18 mouse cellular contexts compared by ENCODE assay signal in genomic region chr3:79415929-79416328, GRCm38 (mm10).
DNase-seq lines count a peak whose midpoint lies in the region; ATAC-seq and TF ChIP-seq lines count a peak whose summit lies in the region.
"Had no signal": no experiment of that assay in that cellular context is flagged by ENCODE, and none has a peak within 500 bp of the region (broad histone marks: within the 10 kb centered on the region; RNA-seq: fewer than 3 reads in every experiment).

No protein-coding gene starts in this region.

- H3K4me2 ChIP-seq in forebrain, embryonic 16.5 days (ENCODE audit: low read length): no peak overlapping the region
- no peak overlapping the region for H3K4me2 ChIP-seq in forebrain, embryonic 12.5 days
- H3K4me2 ChIP-seq in liver, embryonic 16.5 days (ENCODE audit: low read depth, low read length): no peak overlapping the region
- H3K4me2 ChIP-seq in liver, embryonic 12.5 days: no peak overlapping the region
- no peak overlapping the region for H3K4me2 ChIP-seq in midbrain, embryonic 13.5 days (replicated peaks)
- H3K4me2 ChIP-seq in midbrain, postnatal 0 days (ENCODE audit: low read depth, low read length, poor library complexity, severe bottlenecking): no peak overlapping the region
- H3K4me2 ChIP-seq: embryonic facial prominence, embryonic 13.5 days; hindbrain, embryonic 14.5 days had no signal

- no peaks in the 10 kb centered on the region for H3K9me3 ChIP-seq in forebrain, embryonic 16.5 days (ENCODE audit: control insufficient read depth, low read length)
- no peaks in the 10 kb centered on the region for H3K9me3 ChIP-seq in forebrain, embryonic 12.5 days
- H3K9me3 ChIP-seq in liver, embryonic 16.5 days (replicated peaks; ENCODE audit: control insufficient read depth, low read length): no peaks in the 10 kb centered on the region
- H3K9me3 ChIP-seq in liver, embryonic 12.5 days (replicated peaks): no peaks in the 10 kb centered on the region
- no peaks in the 10 kb centered on the region for H3K9me3 ChIP-seq in midbrain, embryonic 13.5 days
- no peaks in the 10 kb centered on the region for H3K9me3 ChIP-seq in midbrain, postnatal 0 days (ENCODE audit: low read length)
- H3K9me3 ChIP-seq: embryonic facial prominence, embryonic 13.5 days; heart, embryonic 10.5 days had no signal

- no peak for TF ChIP-seq CTCF in midbrain, postnatal 0 days (IDR thresholded peaks at IDR 0.05)

- no peak for ATAC-seq in forebrain, embryonic 16.5 days
- no peak for ATAC-seq in forebrain, embryonic 12.5 days (ENCODE audit: low FRiP score)
- peak; percentile 37; the same call in 1 of the 2 replicates for ATAC-seq in liver, embryonic 16.5 days (ENCODE audit: low read depth)
- no peak for ATAC-seq in liver, embryonic 12.5 days
- ATAC-seq in midbrain, embryonic 13.5 days: no peak
- ATAC-seq in midbrain, postnatal 0 days (ENCODE audit: low FRiP score): no peak

- peaks cover 16% of the 10 kb centered on the region for H3K4me1 ChIP-seq in forebrain, embryonic 16.5 days (replicated peaks; ENCODE audit: control insufficient read depth, insufficient read depth, low read length)
- H3K4me1 ChIP-seq in forebrain, embryonic 12.5 days: peaks cover 13% of the 10 kb centered on the region
- H3K4me1 ChIP-seq in liver, embryonic 16.5 days (ENCODE audit: control insufficient read depth, low read depth, low read length): no peaks in the 10 kb centered on the region
- no peaks in the 10 kb centered on the region for H3K4me1 ChIP-seq in liver, embryonic 12.5 days
- peaks cover 26% of the 10 kb centered on the region for H3K4me1 ChIP-seq in midbrain, embryonic 13.5 days (replicated peaks)
- H3K4me1 ChIP-seq in midbrain, postnatal 0 days (ENCODE audit: insufficient read depth, low read length): 0 out of 2 replicates have a peak, but pooled peaks cover 4% of the 10 kb centered on the region

- H3K9ac ChIP-seq in forebrain, embryonic 16.5 days (replicated peaks; ENCODE audit: low read depth, low read length): no peak overlapping the region
- H3K9ac ChIP-seq in forebrain, embryonic 12.5 days: no peak overlapping the region
- H3K9ac ChIP-seq in liver, embryonic 16.5 days (ENCODE audit: low read depth, low read length): no peak overlapping the region
- H3K9ac ChIP-seq in liver, embryonic 12.5 days: no peak overlapping the region
- no peak overlapping the region for H3K9ac ChIP-seq in midbrain, embryonic 13.5 days (replicated peaks)
- no peak overlapping the region for H3K9ac ChIP-seq in midbrain, postnatal 0 days (replicated peaks; ENCODE audit: low read length, poor library complexity, severe bottlenecking)
- H3K9ac ChIP-seq: embryonic facial prominence, embryonic 13.5 days; hindbrain, embryonic 14.5 days had no signal

- H3K27ac ChIP-seq in forebrain, embryonic 16.5 days (ENCODE audit: low read length): peak overlapping the region; percentile 54; the same call in 1 of the 2 replicates
- no peak overlapping the region for H3K27ac ChIP-seq in forebrain, embryonic 12.5 days
- no peak overlapping the region for H3K27ac ChIP-seq in liver, embryonic 16.5 days (ENCODE audit: low read length)
- H3K27ac ChIP-seq in liver, embryonic 12.5 days: no peak overlapping the region
- H3K27ac ChIP-seq in midbrain, embryonic 13.5 days: 0 out of 2 replicates have a peak overlapping the region, but pooled peaks have one; percentile 85
- H3K27ac ChIP-seq in midbrain, postnatal 0 days (ENCODE audit: low read depth, low read length): no peak overlapping the region
- H3K27ac ChIP-seq: heart, embryonic 10.5 days had no signal

- no peaks in the 10 kb centered on the region for H3K36me3 ChIP-seq in forebrain, embryonic 16.5 days (ENCODE audit: control insufficient read depth, insufficient read depth)
- H3K36me3 ChIP-seq in forebrain, embryonic 12.5 days (replicated peaks): no peaks in the 10 kb centered on the region
- H3K36me3 ChIP-seq in liver, embryonic 16.5 days (ENCODE audit: control insufficient read depth, insufficient read depth): no peaks in the 10 kb centered on the region
- no peaks in the 10 kb centered on the region for H3K36me3 ChIP-seq in liver, embryonic 12.5 days
- H3K36me3 ChIP-seq in midbrain, embryonic 13.5 days: no peaks in the 10 kb centered on the region
- H3K36me3 ChIP-seq in midbrain, postnatal 0 days (ENCODE audit: insufficient read depth, low read length): no peaks in the 10 kb centered on the region
- H3K36me3 ChIP-seq: embryonic facial prominence, embryonic 13.5 days; heart, embryonic 10.5 days had no signal

- no peak for DNase-seq in midbrain, postnatal 0 days (ENCODE audit: low spot score)
- DNase-seq: adrenal gland, adult 2 months; adrenal gland, postnatal 25 days; cerebellum, adult 18-20 months; cerebellum, adult 9-11 months; cerebellum, postnatal 36 days; gastrocnemius, postnatal 10 days; heart, adult 18-20 months; heart, postnatal 10 days; heart, postnatal 4 days had no signal

- H3K4me3 ChIP-seq in forebrain, embryonic 16.5 days (replicated peaks; ENCODE audit: low read length): no peak overlapping the region
- H3K4me3 ChIP-seq in forebrain, embryonic 12.5 days (replicated peaks): no peak overlapping the region
- no peak overlapping the region for H3K4me3 ChIP-seq in liver, embryonic 16.5 days (ENCODE audit: low read depth, low read length)
- H3K4me3 ChIP-seq in liver, embryonic 12.5 days: no peak overlapping the region
- H3K4me3 ChIP-seq in midbrain, embryonic 13.5 days (replicated peaks): no peak overlapping the region
- H3K4me3 ChIP-seq in midbrain, postnatal 0 days (ENCODE audit: low read depth, low read length): no peak overlapping the region
- H3K4me3 ChIP-seq: embryonic facial prominence, embryonic 13.5 days; heart, embryonic 10.5 days had no signal

- H3K27me3 ChIP-seq in forebrain, embryonic 16.5 days (replicated peaks; ENCODE audit: control insufficient read depth, insufficient read depth, low read length): no peaks in the 10 kb centered on the region
- no peaks in the 10 kb centered on the region for H3K27me3 ChIP-seq in forebrain, embryonic 12.5 days
- no peaks in the 10 kb centered on the region for H3K27me3 ChIP-seq in liver, embryonic 16.5 days (ENCODE audit: control insufficient read depth, insufficient read depth, low read depth, low read length)
- H3K27me3 ChIP-seq in liver, embryonic 12.5 days (replicated peaks): no peaks in the 10 kb centered on the region
- H3K27me3 ChIP-seq in midbrain, embryonic 13.5 days: no peaks in the 10 kb centered on the region
- H3K27me3 ChIP-seq in midbrain, postnatal 0 days (ENCODE audit: insufficient read depth, low read length): no peaks in the 10 kb centered on the region
- H3K27me3 ChIP-seq: embryonic facial prominence, embryonic 13.5 days had no signal

Comparison
In these comparisons a context has a peak if more than half of its experiments do, and no peak if none do; other contexts are left out.
1. H3K27ac ChIP-seq: peak in forebrain, embryonic 16.5 days (single experiment) and midbrain, embryonic 13.5 days (single experiment); none in forebrain, embryonic 12.5 days (single experiment), liver, embryonic 16.5 days (single experiment), liver, embryonic 12.5 days (single experiment) and midbrain, postnatal 0 days (single experiment).